Mouse (Mus musculus) hindbrain, embryonic 16.5 days (tissue): ENCODE results near the gene Olfr222. TPM values are rescaled to one million over a fixed set of nuclear protein-coding genes. Genes with fewer than 3 reads are reported as not detected.

Experiments
- ATAC-seq: fragments of 200-750 bp; cut with Nextera tagmentation; 2 replicates; pipeline ENCODE4 v1.8.0; 2017; ENCODE audit warnings: moderate TSS enrichment, moderate library complexity
- H3K27ac ChIP-seq: fragments of 300-500 bp; sonication (generic); 2 replicates; pipeline ENCODE4 v1.5.1; 2014; ENCODE audit warnings: low read depth, mild to moderate bottlenecking, control low read depth, low read length, moderate library complexity
- H3K27me3 ChIP-seq: fragments of 300-500 bp; sonication (generic); replicated peaks from 2 replicates; pipeline ENCODE4 v1.6.1; 2014; ENCODE audit warnings: low read length; ENCODE audit not compliant: control insufficient read depth, insufficient read depth
- H3K36me3 ChIP-seq: fragments of 300-500 bp; sonication (generic); 2 replicates; pipeline ENCODE4 v1.6.1; 2014; ENCODE audit warnings: mild to moderate bottlenecking, low read length, moderate library complexity, mixed read lengths; ENCODE audit not compliant: control insufficient read depth, insufficient read depth
- H3K4me1 ChIP-seq: fragments of 300-500 bp; sonication (generic); 2 replicates; pipeline ENCODE4 v1.6.1; 2014; ENCODE audit warnings: low read depth, low read length; ENCODE audit not compliant: control insufficient read depth, insufficient read depth
- H3K4me2 ChIP-seq: fragments of 300-500 bp; sonication (generic); 2 replicates; pipeline ENCODE4 v1.6.1; 2014; ENCODE audit warnings: mild to moderate bottlenecking, low read length, control low read depth, moderate library complexity
- H3K4me3 ChIP-seq: fragments of 300-500 bp; sonication (generic); 2 replicates; pipeline ENCODE4 v1.5.1; 2014; ENCODE audit warnings: mild to moderate bottlenecking, low read length, control low read depth, moderate library complexity
- H3K9ac ChIP-seq: fragments of 300-500 bp; sonication (generic); 2 replicates; pipeline ENCODE4 v1.6.1; 2014; ENCODE audit warnings: low read depth, mild to moderate bottlenecking, control low read depth, low read length, moderate library complexity
- H3K9me3 ChIP-seq: fragments of 300-500 bp; sonication (generic); 2 replicates; pipeline ENCODE4 v1.6.1; 2014; ENCODE audit warnings: mild to moderate bottlenecking, low read length, moderate library complexity; ENCODE audit not compliant: control insufficient read depth
- WGBS: fragments of 180-500 bp; shearing (Covaris S2); extraction: QIAGEN DNeasy Blood & Tissue Kit; methylation state at CpG from one replicate; pipeline ENCODE4 v1.1.7; 2014; 5-methylcytosine and 5-hydroxymethylcytosine counted together
- polyA plus RNA-seq: library from polyadenylated mRNA; unstranded; fragments of >200 nt; fragmentation: Nextera tagmentation; extraction: Ambion mirVana; gene quantifications from 2 replicates; pipeline ENCODE4 v1.2.1, GENCODE M21; 2015

Olfr222 gene
- polyA plus RNA-seq, 1 experiment from 2014 or later, result not detected

DNA sequence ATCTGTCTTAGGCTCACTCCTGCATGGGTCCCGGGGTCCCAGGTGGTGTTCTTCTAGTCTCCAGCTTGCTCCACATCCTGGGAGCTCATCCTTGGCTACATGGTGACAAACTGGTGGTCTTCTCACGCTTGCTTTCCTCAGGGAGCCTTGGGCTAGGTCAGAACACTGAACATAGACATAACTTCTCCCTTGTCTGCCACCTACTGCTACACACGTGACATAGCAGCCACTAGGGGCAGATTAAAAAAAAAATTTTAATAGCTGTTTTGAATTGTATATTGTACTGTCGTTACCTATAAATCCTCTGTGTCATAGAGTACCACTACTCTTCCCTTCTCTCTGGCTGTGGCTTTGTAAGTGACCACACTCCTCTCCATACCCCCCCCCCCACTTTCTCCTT lies 20.1 kb upstream of the Olfr222 start:
- ATAC-seq, result no peak
- Histone ChIP-seq H3K4me3 (no peak overlapping the region), H3K27me3 (no peaks in the 10 kb centered on the region), H3K9ac (no peak overlapping the region), H3K36me3 (no peaks in the 10 kb centered on the region), H3K27ac (no peak overlapping the region), H3K4me1 (no peaks in the 10 kb centered on the region), H3K4me2 (no peak overlapping the region), H3K9me3 (no peaks in the 10 kb centered on the region)
- 49% methylated on average over 4 of the region's 4 CpGs for WGBS

DNA sequence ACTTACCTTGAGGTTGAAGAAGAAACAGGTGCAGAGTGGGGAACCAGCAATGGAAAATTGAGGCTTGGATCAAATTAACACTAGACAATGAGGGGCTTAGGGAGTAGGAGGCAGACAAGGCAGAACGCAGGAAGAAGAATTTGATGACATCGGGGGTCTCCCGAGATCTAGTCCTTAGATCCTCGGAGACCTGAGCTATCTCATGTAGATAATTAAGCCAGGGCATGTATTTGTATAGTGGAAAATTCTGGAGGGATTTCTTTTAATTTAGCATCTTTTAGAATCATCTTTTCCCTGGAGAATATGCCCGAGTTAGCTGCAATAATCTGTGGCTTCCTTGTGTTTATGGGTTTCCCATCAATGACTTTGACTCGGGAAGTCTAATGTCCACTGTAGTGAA lies 17.2 kb upstream of the Olfr222 start, which contains the start of gene Olfr223:
Gene Olfr223, minus strand, starts transcription at position 101 of the 400 bp plus-strand sequence.
- Histone ChIP-seq H3K27me3 (no peaks in the 10 kb centered on the region), H3K9me3 (no peaks in the 10 kb centered on the region), H3K36me3 (no peaks in the 10 kb centered on the region), H3K4me1 (no peaks in the 10 kb centered on the region), H3K4me3 (no peak within 1 kb of the TSS), H3K4me2 (no peak within 1 kb of the TSS), H3K27ac (no peak within 1 kb of the TSS), H3K9ac (no peak within 1 kb of the TSS)
- WGBS, result 83% methylated on average over 6 of the region's 6 CpGs
- ATAC-seq, result no peak

DNA sequence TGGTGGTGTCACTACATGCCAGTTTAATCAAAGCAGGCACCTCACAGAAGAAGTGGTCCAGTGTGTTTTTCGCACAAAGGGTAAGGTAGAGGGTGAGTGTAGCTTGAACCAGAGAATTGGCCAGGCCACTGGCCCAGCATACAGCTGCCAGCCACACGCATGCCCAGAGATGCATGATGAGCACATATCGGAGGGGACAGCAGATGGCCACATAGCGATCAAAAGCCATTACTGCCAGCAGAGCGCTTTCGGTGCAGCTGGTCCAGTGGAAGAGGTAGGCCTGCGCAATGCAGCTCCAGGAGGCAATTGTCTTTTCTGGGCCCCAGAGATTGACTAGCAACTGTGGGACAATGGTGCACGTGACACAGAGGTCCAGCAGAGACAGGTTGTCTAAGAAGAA lies 13.5 kb upstream of the Olfr222 start:
- Histone ChIP-seq H3K27me3 (no peaks in the 10 kb centered on the region), H3K4me2 (no peak overlapping the region), H3K4me3 (no peak overlapping the region), H3K27ac (no peak overlapping the region), H3K9ac (no peak overlapping the region), H3K9me3 (no peaks in the 10 kb centered on the region), H3K4me1 (no peaks in the 10 kb centered on the region), H3K36me3 (no peaks in the 10 kb centered on the region)
- no peak for ATAC-seq
- 75% methylated on average over 8 of the region's 8 CpGs for WGBS

DNA sequence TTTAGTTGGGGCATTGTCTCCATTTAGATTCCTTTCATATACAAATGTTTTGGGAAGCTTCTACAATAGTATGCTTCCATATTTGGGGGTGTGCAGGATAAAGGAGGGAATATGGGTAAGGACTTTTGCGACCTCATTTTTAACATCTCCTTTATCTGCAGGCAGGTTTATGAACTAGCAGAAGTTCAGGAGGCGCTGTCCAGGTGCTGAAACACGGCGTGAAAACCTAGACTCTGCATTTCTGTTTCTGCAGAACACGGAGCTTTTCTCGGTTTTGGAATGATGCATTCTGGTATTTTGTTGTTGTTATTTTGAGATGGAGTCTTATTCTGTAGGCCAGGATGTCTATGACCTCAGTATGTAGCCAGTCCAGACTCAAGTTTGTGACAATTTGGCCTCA lies 8.5 kb upstream of the Olfr222 start:
- ATAC-seq, result no peak
- WGBS, result 41% methylated on average over 6 of the region's 6 CpGs
- H3K27ac ChIP-seq, result no peak overlapping the region

DNA sequence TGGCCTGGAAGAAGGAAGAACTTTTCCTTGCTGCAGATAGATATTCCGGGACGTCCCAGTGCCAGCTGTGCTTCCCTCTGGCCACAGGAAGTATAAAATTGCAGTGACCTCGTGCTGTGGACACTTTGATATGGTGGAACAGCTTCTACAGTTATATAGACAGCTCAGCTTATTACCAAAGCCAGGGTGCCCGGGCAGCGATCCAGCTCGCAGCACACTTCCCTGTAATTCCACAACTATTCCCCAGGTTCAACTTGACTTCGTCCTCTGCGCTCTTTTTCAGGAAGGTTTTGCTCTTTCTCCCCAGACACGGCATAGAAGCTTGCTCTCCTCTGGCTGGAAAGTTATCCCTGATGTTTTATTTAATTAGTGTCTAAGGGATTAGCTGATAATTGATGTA lies 309 bp downstream of the Olfr222 start:
- no peaks in the 10 kb centered on the region for H3K36me3 ChIP-seq
- H3K9me3 ChIP-seq, result no peaks in the 10 kb centered on the region
- WGBS, result 72% methylated on average over 9 of the region's 9 CpGs
- no peak overlapping the region for H3K9ac ChIP-seq
- H3K27ac ChIP-seq, result no peak overlapping the region
- no peak overlapping the region for H3K4me2 ChIP-seq
- H3K4me1 ChIP-seq, result no peaks in the 10 kb centered on the region
- no peak for ATAC-seq
- H3K27me3 ChIP-seq, result no peaks in the 10 kb centered on the region
- H3K4me3 ChIP-seq, result no peak overlapping the region

More for the DNA sequence above, 8.5 kb upstream of the Olfr222 start:
- Histone ChIP-seq H3K27me3 (no peaks in the 10 kb centered on the region), H3K36me3 (no peaks in the 10 kb centered on the region), H3K4me2 (no peak overlapping the region), H3K9ac (no peak overlapping the region), H3K4me3 (no peak overlapping the region), H3K4me1 (no peaks in the 10 kb centered on the region), H3K9me3 (peaks cover 3% of the 10 kb centered on the region; the same call in 1 of the 2 replicates)

DNA sequence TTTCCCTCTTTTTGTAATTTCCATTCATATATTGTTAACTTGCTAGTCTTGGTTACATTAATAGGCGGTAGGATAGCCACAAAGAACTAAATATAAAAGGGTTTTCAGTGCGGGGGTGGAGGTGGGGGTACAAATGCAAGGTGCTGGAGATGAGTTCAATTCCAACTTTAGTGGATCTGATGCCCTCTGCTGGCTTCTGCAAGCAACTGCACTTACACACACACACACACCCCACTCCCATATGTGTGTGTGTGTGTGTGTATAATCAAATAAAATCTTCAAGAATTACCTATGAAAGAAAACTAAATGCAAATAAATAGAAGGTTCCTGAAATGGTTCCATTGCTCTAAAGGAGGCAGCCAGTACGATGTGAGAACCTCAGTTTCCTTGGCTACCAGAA lies 6.7 kb downstream of the Olfr222 start:
- Histone ChIP-seq H3K9me3 (no peaks in the 10 kb centered on the region), H3K36me3 (no peaks in the 10 kb centered on the region), H3K27ac (no peak overlapping the region), H3K4me2 (no peak overlapping the region), H3K4me3 (no peak overlapping the region), H3K27me3 (no peaks in the 10 kb centered on the region), H3K4me1 (no peaks in the 10 kb centered on the region), H3K9ac (no peak overlapping the region)
- ATAC-seq, result no peak
- 59% methylated on average over 3 of the region's 3 CpGs for WGBS

DNA sequence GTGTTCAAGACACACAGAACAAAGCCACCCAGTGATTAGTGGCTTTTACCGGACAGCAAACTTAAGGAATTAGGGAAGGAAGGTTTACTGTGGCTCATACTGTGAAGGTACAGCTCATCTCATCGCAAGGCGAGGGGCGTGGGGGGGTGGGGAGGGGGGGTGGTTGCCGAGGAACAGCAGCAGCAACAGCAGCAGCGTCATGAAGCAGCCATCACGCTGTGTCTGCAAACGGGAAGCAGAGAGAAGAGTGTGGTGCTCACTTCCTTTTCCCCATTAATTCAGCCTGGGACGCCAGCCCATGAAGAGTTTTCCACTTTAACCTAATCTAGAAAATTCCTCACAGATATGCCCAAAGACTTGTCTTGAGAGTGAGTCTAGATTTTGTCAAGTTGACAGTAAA lies 13.2 kb downstream of the Olfr222 start:
- Histone ChIP-seq H3K9ac (no peak overlapping the region), H3K4me2 (no peak overlapping the region), H3K27me3 (no peaks in the 10 kb centered on the region), H3K4me3 (no peak overlapping the region), H3K36me3 (no peaks in the 10 kb centered on the region), H3K9me3 (no peaks in the 10 kb centered on the region), H3K27ac (no peak overlapping the region), H3K4me1 (no peaks in the 10 kb centered on the region)
- ATAC-seq, result no peak
- 70% methylated on average over 9 of the region's 9 CpGs for WGBS

DNA sequence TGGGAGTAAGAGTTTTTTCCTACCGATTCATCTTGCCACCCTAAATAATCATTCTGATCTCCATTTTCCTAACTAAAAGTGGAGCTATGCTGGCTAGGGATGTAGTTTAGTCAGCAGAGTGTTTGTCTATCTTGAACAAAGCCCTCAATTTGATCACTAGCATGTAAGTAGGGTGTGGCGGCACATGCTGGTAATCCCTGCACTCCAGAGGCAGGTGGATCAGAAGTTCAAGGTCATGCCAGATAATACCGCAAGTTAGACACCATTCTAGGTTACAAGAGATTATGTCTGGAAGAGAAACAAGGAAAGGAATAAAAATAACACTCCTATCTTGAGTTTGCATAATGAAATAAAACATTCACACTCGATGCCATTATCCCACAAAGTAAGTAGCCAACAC lies 13.7 kb downstream of the Olfr222 start:
- Histone ChIP-seq H3K27me3 (no peaks in the 10 kb centered on the region), H3K27ac (no peak overlapping the region), H3K4me2 (no peak overlapping the region), H3K4me3 (no peak overlapping the region), H3K4me1 (no peaks in the 10 kb centered on the region), H3K9me3 (no peaks in the 10 kb centered on the region), H3K36me3 (no peaks in the 10 kb centered on the region), H3K9ac (no peak overlapping the region)
- 98% methylated on average over 4 of the region's 4 CpGs for WGBS
- no peak for ATAC-seq

DNA sequence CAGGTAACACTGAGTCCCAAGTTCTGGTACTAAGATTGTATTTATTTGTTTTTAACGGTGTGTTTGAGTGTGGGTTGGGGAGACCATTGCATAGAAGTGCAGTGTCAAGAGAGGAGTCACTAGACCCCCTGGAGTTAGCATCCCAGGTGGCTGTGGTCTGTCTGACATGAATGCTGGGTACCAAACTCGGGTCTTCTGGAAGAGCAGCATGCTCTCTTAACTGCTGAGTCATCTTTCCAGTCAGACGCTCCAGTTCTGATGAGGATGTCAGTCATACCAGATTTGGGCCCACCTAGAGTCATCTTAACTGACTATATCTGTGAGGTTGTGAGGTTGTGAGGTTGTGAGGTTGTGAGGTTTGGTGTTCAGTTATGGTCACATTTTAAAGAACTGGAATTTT lies 15.1 kb downstream of the Olfr222 start:
- H3K4me1 ChIP-seq, result no peaks in the 10 kb centered on the region
- no peak for ATAC-seq
- H3K9ac ChIP-seq, result no peak overlapping the region
- no peak overlapping the region for H3K4me2 ChIP-seq
- 76% methylated on average over 3 of the region's 3 CpGs for WGBS
- H3K27ac ChIP-seq, result no peak overlapping the region
- no peaks in the 10 kb centered on the region for H3K36me3 ChIP-seq
- H3K9me3 ChIP-seq, result no peaks in the 10 kb centered on the region
- H3K27me3 ChIP-seq, result no peaks in the 10 kb centered on the region
- H3K4me3 ChIP-seq, result no peak overlapping the region

DNA sequence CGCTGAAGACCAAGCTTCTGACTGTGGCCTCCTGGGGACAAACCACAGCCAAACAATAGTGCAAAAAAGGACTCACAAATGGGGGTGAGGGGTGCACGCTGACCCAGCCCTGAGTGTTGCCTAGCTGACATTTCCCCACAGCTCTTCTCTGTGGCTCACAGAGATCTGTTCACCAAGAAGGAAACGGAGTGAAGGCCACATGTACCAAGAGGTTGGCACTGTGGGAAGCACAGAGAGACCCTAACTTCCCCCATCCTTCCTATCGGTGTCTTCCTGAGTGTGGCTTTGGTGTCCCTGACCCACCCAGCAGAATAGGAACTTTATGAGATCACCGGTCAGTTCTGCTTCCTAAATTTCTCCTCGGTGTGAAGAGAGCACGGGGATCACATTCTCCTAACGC lies 21.5 kb downstream of the Olfr222 start:
- Histone ChIP-seq H3K36me3 (no peaks in the 10 kb centered on the region), H3K4me3 (no peak overlapping the region), H3K27me3 (no peaks in the 10 kb centered on the region), H3K9ac (no peak overlapping the region), H3K9me3 (no peaks in the 10 kb centered on the region), H3K4me2 (no peak overlapping the region), H3K4me1 (no peaks in the 10 kb centered on the region), H3K27ac (no peak overlapping the region)
- no peak for ATAC-seq
- WGBS, result 85% methylated on average over 8 of the region's 8 CpGs
